Mouse (Mus musculus) spleen, embryonic (tissue): Measurements from ENCODE around the gene Cul3.

ENCODE experiments used
- CTCF ChIA-PET: fragments of 350-600 bp; sonication (Branson Sonifier 250); formaldehyde crosslinking; loops from one replicate; lab custom pipeline; 2022; lab: Charles Lee

Cul3 gene

DNA sequence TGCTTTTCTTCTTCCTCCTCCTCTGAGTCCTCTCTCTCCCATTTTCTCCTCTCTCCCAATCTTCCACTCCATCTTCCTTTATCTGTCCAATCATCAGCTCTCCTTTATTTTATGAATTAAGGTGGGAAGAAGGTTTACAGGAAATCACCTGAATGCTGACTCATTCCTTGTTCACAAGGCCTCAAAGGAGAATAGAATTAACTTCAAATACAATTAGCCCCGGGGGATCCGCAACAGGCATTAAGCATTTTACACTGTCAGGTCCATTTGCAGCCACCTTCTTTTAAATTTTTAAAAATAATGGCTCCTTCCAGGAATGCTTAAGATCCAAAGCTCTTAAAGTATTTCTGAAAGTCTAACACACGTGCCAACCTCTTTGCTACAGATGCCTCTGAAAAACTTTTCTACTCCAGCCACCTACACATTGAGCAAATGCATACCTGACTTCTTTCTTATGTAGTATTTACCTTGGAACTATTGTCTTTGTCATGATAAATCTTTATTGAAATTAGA, 24.7 kb downstream of the Cul3 start:
- CTCF ChIA-PET = no interaction called here

DNA sequence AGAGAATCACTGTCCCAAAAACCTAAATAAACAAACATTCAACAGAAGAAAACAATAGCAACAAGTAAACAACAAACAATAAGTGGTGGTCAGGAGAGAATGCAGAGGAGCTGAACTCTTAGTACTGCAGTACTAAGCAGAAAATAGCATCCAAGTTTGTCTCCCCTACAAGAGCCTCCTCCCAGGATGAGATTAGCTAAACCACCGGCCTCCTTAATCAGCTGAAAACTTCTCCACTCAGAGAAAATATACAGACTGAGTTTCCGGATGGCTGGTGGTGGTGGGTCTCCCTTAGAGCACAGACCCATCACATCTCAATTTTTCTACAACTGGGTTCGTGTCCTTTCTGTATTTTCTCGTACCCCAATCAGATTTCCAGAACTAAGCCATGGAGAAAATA, 47.0 kb downstream of the Cul3 start:
- CTCF ChIA-PET = no interaction called here

DNA sequence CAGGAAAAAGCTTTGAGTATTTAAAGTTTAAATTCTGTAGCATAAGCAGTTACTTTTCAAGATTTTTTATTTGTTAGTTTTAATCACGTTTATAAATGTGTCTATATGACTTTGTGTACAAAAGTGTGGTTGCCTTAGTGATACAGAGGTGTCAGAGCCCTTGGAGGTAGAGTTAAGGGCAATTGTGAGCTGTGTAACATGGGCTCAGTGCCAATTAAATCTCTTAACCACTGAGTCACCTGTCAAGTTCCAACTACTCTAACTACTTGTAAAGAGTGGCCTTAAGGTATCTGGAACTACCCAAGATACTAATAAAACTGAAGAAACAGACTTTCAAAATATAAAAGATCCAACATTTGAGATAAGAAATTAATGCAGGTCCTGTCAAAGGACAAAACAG, 61.5 kb downstream of the Cul3 start:
- CTCF ChIA-PET = no interaction called here

DNA sequence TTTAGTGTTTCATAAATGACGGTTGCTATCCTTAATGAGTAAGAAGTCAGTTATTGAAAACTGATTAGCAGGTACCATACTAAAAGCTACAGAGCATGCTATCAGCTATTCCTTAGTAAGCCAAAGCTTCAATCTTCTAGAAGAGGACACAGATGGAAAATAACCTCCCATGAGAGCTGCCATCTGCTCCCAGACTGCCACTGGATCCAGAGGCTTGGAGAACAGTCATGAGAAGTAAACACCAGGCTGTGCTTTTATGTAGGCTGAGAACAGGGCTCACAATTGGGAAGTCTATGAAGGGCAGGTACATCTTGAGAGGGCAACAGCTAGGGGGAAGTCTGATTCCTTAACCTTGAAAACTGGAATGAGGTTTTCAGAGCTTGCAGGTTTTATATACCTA, 79.8 kb downstream of the Cul3 start:
- CTCF ChIA-PET = no interaction called here

DNA sequence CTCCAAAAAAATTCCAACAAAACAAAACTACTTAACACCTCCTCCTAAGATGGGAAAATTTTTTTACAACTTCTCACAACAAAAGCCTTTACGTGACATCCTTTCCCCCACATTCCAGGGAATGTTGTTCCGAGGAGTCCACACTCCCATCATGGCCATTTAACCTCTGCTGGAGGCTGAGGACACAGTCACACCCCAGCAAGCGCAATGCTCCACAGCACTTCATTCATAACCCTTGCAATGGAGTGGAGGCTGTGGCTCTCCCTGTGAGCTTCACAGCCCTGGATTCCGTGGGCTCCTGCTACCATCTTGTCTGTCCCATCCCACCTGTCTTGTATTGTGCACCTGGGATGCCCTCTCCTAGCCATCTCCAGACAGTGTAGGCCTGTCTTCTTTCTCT, 81.6 kb downstream of the Cul3 start:
- CTCF ChIA-PET = no interaction called here

DNA sequence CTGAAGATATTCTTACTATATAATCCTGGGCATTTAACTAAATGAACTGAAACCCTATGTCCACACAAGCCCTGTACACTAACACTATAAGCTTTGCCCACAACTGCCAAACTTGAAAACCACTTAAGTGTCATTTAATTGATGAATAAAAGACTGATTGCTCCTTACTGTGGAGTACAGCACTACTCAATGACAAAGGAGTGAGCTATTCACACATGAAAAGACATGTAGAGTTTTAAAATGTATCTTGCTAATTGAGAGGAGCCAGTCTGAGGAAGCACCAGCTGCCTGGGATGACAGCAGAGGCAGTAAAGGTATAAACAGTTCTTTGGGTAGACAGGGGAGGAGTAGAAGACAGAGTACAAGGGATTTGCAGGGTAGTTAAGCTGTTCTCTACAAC, 87.0 kb downstream of the Cul3 start:
- CTCF ChIA-PET = no interaction called here

DNA sequence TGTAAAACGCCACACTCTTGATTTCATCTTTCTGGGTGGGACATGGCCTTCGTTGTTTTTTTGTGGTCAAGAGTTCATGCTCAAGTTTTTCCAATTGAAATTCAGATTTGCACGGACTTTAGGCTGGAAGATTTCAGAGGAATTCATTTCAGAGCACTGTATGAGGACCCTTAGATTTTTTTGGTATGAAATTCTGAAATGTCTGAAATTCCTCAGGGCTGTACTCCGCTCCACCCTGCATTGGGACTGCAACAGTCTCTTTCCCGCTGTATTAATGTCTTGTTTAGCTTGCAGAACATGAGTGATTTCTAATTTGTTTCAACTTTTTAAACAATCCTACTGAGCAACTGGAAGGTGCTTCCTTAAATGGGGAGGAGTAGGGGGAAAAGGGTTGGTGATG, 90.0 kb downstream of the Cul3 start:
- CTCF ChIA-PET = no interaction called here

DNA sequence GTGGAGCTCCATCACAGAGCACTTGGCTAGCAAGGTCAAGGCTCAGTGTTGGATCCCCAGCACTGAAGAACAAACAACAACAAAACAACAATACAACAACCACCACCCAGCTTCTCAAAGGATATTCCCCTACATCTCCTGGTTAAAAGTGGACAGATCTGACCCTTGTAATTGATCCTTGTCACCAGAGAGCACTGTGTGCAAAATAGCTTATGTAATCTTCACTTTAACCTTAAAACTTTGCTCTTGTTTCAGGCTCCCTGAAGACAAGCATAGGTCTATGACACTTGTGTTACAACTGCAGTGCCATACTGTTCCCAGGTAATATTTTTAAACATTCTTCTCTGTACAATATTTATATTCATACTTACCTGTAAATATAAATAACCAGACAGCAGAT, 93.1 kb downstream of the Cul3 start:
- CTCF ChIA-PET = no interaction called here

DNA sequence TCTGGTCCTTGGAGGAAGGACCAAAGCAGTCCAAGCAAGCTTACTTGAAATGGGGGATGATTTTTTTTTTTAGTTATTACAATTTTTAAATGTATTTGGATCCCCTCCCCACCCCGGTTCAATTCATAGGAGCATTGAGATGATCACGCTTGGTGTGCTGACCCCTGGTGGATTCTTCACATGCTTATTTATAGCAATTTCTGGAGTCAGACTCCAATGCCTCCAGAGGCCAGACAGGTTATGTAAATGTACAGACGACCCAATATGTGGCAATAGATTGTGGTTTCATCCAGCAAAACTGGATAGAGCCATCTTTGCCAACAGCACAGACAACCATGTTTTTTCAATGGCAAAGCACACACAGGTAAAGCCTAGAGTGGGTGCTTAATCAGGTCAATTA, 96.2 kb downstream of the Cul3 start:
- CTCF ChIA-PET = no interaction called here

DNA sequence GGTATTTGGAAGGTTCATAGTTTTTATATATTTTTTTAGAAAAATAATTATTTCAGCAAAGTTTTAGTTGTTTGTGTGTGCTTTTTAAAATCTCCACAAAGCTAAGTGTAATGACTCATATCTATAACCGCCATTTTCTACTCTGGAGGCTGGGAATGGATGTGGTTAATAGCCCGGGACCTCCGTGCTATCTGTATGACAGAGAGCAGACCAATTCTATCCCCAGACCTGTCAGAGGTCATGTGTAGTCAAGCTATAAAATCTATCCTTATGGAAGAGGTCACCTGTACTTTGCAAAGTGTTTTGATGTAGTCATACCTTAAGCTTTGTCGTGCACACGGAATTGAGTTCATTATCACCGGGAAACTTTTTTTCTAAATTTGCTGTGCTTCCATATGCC, 98.7 kb downstream of the Cul3 start:
- CTCF ChIA-PET = interaction anchor here (0.7 kb wide), 1 partner anchor 266 kb away, joined by 7 read pairs; no protein-coding TSS in a partner anchor

DNA sequence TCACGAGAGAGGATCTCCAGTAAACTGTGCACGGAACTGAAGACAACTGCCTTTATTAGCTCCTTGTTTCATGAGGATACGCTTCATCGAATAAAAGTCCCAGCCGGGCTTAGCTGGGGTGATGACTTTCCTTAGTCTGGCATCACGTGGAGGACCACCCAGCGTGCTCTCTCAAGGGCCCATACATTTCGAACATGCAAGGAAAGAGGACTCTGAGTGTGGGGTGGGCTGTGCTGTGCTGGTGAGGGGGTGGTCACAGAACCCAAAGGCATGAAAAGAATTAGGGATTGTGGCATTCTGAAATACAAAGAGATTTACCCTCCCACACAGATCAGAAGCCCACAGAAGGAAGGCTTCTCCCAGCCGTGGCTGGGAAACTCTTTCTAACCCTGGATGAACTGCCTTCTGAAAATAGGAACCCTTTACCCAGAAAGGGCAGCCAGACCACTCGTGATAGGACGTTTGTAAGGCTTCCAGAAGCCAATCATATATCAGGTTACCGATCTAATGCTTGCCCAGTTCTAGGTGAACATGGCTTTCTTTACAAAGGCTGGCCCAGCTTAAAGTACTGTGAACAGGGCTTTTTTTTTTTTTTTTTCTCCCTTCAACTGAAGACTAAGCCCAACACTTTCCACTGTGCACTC, 100.1 kb downstream of the Cul3 start:
- CTCF ChIA-PET = no interaction called here

DNA sequence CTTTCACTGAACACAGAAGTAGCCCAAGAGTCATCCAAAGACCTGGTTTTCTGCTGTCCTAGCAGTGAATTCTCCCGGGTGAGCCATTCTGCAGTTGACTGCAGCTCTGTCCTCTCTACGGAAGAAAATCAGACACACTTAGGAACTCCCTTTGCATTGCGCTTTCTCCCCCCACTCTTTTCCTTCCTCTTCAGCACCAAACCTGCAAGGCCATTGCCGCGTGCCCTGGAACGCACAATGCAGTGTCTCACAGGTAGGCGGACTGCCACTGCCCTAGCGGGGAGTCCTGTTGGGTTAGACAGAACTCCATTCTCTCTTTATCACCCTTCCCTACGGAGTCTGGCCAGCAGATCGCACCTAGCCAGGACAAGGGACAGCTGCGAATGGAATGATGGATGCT, 100.8 kb downstream of the Cul3 start:
- CTCF ChIA-PET = no interaction called here

DNA sequence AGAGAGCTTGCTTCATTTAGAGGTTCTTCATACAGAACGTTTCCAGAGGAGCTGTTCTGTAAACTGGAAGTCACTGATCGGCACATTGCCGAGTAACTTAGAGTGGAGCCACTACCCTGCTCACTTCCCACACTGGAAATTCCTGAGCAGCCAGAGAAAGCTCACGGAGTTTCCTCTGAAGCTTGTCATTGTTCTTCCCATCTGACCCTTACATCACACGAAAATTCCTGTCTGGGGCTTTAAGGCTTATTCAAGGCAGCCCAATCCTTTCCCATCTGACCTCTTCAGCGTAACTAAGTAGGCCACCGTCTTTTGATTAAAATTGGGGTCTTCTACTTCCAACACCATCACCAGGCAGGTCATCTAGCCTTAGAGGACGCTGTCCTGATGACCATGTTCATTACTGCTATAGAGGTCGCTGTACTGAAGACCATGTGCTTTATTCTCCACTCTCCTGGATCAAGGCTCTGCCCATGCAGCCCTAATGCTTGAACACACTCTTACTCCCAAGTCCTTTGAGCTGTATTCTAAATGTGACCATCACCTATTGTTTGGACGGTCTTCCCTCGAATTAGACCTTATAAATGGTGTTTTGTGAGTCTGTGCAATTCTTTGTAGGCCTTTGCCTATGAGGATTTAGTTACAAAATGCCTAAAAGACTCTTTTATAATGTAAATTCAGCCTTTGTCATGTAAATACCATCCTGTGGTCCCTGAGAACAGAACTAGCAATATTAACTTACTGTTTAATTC, 103.2 kb downstream of the Cul3 start:
- CTCF ChIA-PET = no interaction called here

DNA sequence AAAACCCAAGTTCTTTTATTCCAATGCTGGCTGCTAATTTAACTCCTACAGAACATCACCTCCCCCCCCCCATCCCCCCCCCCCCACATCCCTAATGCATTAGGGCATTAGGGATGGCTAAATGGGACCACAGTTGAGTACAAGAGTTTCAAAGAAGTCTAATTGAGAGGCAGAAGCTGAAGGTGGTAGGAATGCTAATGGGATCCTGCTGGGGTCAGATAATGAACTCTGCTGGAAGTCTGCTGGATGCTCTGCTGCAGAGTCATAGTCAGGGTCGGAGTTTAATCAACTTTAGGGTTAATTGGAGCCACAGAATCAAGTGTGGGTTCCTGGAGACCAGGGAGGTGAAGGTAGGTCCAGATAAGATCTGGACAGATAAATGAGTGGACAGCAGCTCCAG, 104.2 kb downstream of the Cul3 start:
- CTCF ChIA-PET = no interaction called here

DNA sequence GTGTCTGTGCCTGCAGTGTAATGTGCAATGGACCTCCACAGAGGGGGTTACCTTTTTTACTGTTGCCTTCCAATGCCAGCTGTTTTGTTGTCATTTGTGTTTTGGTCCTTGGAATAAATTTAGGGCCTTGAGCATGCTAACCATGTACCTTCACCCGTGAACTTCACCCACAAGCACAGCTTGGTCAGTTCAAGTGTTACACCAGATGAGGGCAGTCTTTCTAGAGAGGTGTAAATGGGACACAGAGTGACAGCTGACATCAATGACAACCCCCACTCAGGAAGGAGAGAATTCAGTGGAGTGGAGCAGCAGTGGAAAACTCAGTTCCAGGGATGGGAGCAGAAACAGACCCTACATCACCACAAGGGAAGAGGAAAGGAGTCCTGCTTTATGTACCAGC, 109.7 kb downstream of the Cul3 start:
- CTCF ChIA-PET = no interaction called here

DNA sequence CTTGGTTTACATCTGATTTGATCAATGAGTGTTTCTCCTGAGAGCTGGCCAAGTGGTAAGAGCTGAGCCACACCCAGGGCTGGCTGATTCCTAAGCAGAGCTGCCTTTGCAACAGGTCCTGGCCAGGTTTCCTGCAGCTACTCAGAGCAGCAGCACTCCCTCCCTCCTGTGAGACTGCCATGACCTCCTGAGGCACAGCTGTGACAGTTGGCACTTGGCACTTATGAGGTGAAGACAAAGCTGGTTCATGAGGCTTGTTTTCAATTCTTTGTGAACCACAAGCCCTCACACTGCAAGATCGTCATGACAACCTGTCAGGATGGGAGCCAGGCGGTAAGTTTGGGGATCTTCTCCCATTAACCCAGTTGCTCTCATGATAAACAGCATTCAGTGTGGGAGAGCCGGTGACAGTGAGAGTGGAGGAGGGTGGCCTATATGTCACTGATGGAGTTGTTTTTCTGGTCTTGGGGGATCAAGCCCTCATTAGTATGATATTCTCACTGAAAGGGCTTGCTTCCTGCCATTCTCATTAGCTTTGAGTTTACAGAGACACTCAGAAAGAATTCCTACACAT, 115.4 kb downstream of the Cul3 start:
- CTCF ChIA-PET = no interaction called here

DNA sequence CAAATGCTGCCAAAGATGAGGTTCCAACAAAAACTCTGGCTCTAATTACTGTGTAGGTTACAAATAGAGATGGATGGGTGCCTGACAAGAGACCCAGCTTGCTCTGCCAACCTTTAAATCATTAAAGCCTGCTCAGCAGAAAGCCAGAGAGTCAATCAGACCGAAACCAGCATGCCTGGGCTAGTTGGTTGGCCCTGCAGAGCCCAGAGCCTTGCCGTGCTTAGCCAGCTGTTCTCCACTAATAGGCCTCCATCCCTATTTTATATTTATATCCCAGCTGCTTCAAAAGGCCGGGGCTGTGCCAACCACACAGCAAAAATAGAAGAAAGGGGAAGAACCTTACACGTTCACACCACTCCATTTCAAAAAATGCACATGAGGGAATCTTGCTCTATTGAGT, 119.1 kb downstream of the Cul3 start:
- CTCF ChIA-PET = no interaction called here

DNA sequence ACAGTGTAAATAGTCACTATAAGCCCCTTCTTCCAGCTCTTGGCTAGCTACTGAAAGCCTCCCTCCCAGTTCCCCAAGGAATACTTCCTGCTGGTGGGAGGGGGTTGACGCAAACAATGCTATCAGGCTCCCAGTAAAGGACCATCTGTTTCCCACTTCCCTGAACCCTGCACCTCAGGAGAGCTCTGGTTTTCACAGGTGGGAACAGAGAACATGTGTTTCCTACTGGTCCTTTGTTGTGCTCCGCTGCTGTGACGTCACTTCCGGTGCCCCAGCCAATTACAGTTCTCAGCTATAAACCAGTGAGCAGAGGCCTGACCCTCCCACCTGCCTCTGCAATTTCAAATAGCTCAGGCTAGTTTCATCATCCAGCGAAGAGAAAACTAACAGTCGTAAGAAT, 122.0 kb downstream of the Cul3 start, which contains the start of gene Fam124b:
Fam124b (minus strand) TSS at position 206 of the 400 bp plus-strand sequence.
- CTCF ChIA-PET = no interaction called here
